Mouse (Mus musculus) midbrain, embryonic 12.5 days (tissue): ENCODE data around the gene Ccdc51. TPM values are rescaled to one million over a fixed set of nuclear protein-coding genes. Genes with fewer than 3 reads are reported as not detected.
A peak's percentile ranks its signal among the peaks of the same experiment; 100 is the strongest.

Source experiments
- ATAC-seq: fragments of 200-750 bp; cut with Nextera tagmentation; 2 replicates; pipeline ENCODE4 v1.8.0; 2017; ENCODE audit warnings: low read depth, moderate TSS enrichment, moderate library complexity; ENCODE audit not compliant: low FRiP score
- H3K27ac ChIP-seq: fragments of 300-500 bp; sonication (generic); replicated peaks from 2 replicates; pipeline ENCODE4 v1.5.1; 2016; ENCODE audit warnings: mild to moderate bottlenecking
- H3K27me3 ChIP-seq: fragments of 300-500 bp; sonication (generic); 2 replicates; pipeline ENCODE4 v1.6.1; 2016; ENCODE audit warnings: mild to moderate bottlenecking
- H3K36me3 ChIP-seq: fragments of 300-500 bp; sonication (generic); 2 replicates; pipeline ENCODE4 v1.6.1; 2016
- H3K4me1 ChIP-seq: fragments of 300-500 bp; sonication (generic); 2 replicates; pipeline ENCODE4 v1.6.1; 2016
- H3K4me2 ChIP-seq: fragments of 300-500 bp; sonication (generic); replicated peaks from 2 replicates; pipeline ENCODE4 v1.6.1; 2016; ENCODE audit warnings: mild to moderate bottlenecking, moderate library complexity
- H3K4me3 ChIP-seq: fragments of 300-500 bp; sonication (generic); 2 replicates; pipeline ENCODE4 v1.5.1; 2016; ENCODE audit warnings: mild to moderate bottlenecking
- H3K9ac ChIP-seq: fragments of 300-500 bp; sonication (generic); replicated peaks from 2 replicates; pipeline ENCODE4 v1.6.1; 2016; ENCODE audit warnings: mild to moderate bottlenecking, moderate library complexity
- H3K9me3 ChIP-seq: fragments of 300-500 bp; sonication (generic); 2 replicates; pipeline ENCODE4 v1.6.1; 2016; ENCODE audit warnings: mild to moderate bottlenecking
- WGBS: fragments of 180-500 bp; shearing (Covaris S2); methylation state at CpG from one replicate; pipeline ENCODE4 v1.1.7; 2016; 5-methylcytosine and 5-hydroxymethylcytosine counted together
- polyA plus RNA-seq: library from polyadenylated mRNA; unstranded; fragments of >200 nt; fragmentation: Nextera tagmentation; extraction: Ambion mirVana; gene quantifications from 2 replicates; pipeline ENCODE4 v1.2.1, GENCODE M21; 2016

Ccdc51 gene
- polyA plus RNA-seq, 1 experiment from 2014 or later, result 15.7 TPM

- peak within 1 kb of the TSS; percentile 56 for H3K9ac ChIP-seq
- H3K4me1 ChIP-seq, result peaks cover 21% of the 10 kb centered on the region
- ATAC-seq, result peak; percentile 54
- peak within 1 kb of the TSS; percentile 45 for H3K4me2 ChIP-seq
- H3K27me3 ChIP-seq, result no peaks in the 10 kb centered on the region
- peak within 1 kb of the TSS; percentile 33 for H3K4me3 ChIP-seq
- H3K27ac ChIP-seq, result peak within 1 kb of the TSS; percentile 75
- 29% methylated on average over 15 of the region's 15 CpGs for WGBS
- H3K36me3 ChIP-seq, result peaks cover 63% of the 10 kb centered on the region
- no peaks in the 10 kb centered on the region for H3K9me3 ChIP-seq
These were observed 23.0 kb upstream of the Ccdc51 start, which contains the start of gene Trex1 for GRCm38 (mm10) chr9:109059136-109059903. Gene Trex1 (minus strand): TSS chr9:109059734.

- Histone ChIP-seq H3K4me2 (no peak overlapping the region), H3K36me3 (peaks cover 74% of the 10 kb centered on the region), H3K4me3 (no peak overlapping the region), H3K9me3 (no peaks in the 10 kb centered on the region), H3K9ac (peak overlapping the region; percentile 56; the same call in 1 of the 2 replicates), H3K4me1 (peaks cover 12% of the 10 kb centered on the region), H3K27ac (peak overlapping the region; percentile 75; the same call in 1 of the 2 replicates), H3K27me3 (no peaks in the 10 kb centered on the region)
- WGBS, result 92% methylated on average over 16 of the region's 16 CpGs
- ATAC-seq, result no peak
These were observed 22.0 kb upstream of the Ccdc51 start for GRCm38 (mm10) chr9:109060184-109060897.

GRCm38 (mm10) chr9:109060898-109061295 is 21.4 kb upstream of the Ccdc51 start:
- ATAC-seq, result no peak
- peaks cover 79% of the 10 kb centered on the region for H3K36me3 ChIP-seq
- no peaks in the 10 kb centered on the region for H3K27me3 ChIP-seq
- no peak overlapping the region for H3K27ac ChIP-seq
- H3K4me1 ChIP-seq, result peaks cover 11% of the 10 kb centered on the region
- H3K9ac ChIP-seq, result no peak overlapping the region
- H3K9me3 ChIP-seq, result no peaks in the 10 kb centered on the region
- no peak overlapping the region for H3K4me3 ChIP-seq
- no peak overlapping the region for H3K4me2 ChIP-seq
- 94% methylated on average over 5 of the region's 5 CpGs for WGBS

- Histone ChIP-seq H3K9ac (no peak overlapping the region), H3K4me2 (no peak overlapping the region), H3K4me3 (no peak overlapping the region), H3K9me3 (no peaks in the 10 kb centered on the region), H3K27ac (no peak overlapping the region), H3K4me1 (peaks cover 13% of the 10 kb centered on the region), H3K36me3 (peaks cover 86% of the 10 kb centered on the region), H3K27me3 (no peaks in the 10 kb centered on the region)
- 95% methylated on average over 3 of the region's 3 CpGs for WGBS
- ATAC-seq, result no peak
These were observed 14.1 kb upstream of the Ccdc51 start for GRCm38 (mm10) chr9:109068095-109068735.

GRCm38 (mm10) chr9:109073661-109074573 is 8.4 kb upstream of the Ccdc51 start, which contains the start of gene Atrip:
Gene Atrip (minus strand): TSS chr9:109074124.
- Histone ChIP-seq H3K27me3 (no peaks in the 10 kb centered on the region), H3K36me3 (peaks cover 37% of the 10 kb centered on the region), H3K4me1 (peaks cover 22% of the 10 kb centered on the region), H3K4me2 (peak within 1 kb of the TSS; percentile 90), H3K9ac (peak within 1 kb of the TSS; percentile 85), H3K4me3 (peak within 1 kb of the TSS; percentile 84), H3K27ac (peak within 1 kb of the TSS; percentile 73), H3K9me3 (no peaks in the 10 kb centered on the region)
- peak; percentile 99 for ATAC-seq
- WGBS, result under 1% methylated on average over 57 of the region's 57 CpGs

GRCm38 (mm10) chr9:109080516-109080915 is 1.8 kb upstream of the Ccdc51 start:
- Histone ChIP-seq H3K4me1 (peaks cover 22% of the 10 kb centered on the region), H3K27me3 (no peaks in the 10 kb centered on the region), H3K4me3 (no peak overlapping the region; the same call in 1 of the 2 replicates), H3K9ac (no peak overlapping the region), H3K27ac (no peak overlapping the region), H3K36me3 (peaks cover 26% of the 10 kb centered on the region), H3K9me3 (no peaks in the 10 kb centered on the region), H3K4me2 (peak overlapping the region; percentile 92; the same call in 1 of the 2 replicates)
- no peak for ATAC-seq
- 95% methylated on average over 3 of the region's 3 CpGs for WGBS

- peak overlapping the region; percentile 92 for H3K4me2 ChIP-seq
- no peaks in the 10 kb centered on the region for H3K27me3 ChIP-seq
- H3K27ac ChIP-seq, result peak overlapping the region; percentile 63
- H3K36me3 ChIP-seq, result peaks cover 26% of the 10 kb centered on the region
- no peaks in the 10 kb centered on the region for H3K9me3 ChIP-seq
- peak; percentile 13; the same call in 1 of the 2 replicates for ATAC-seq
- peak overlapping the region; percentile 88 for H3K9ac ChIP-seq
- peak overlapping the region; percentile 70 for H3K4me3 ChIP-seq
- WGBS, result 5% methylated on average over 11 of the region's 11 CpGs
- peaks cover 22% of the 10 kb centered on the region for H3K4me1 ChIP-seq
These were observed 557 bp upstream of the Ccdc51 start for GRCm38 (mm10) chr9:109081749-109082123.

- Histone ChIP-seq H3K27ac (no peak overlapping the region), H3K4me2 (no peak overlapping the region), H3K4me1 (peaks cover 29% of the 10 kb centered on the region), H3K9me3 (no peaks in the 10 kb centered on the region), H3K27me3 (no peaks in the 10 kb centered on the region), H3K4me3 (no peak overlapping the region), H3K9ac (no peak overlapping the region), H3K36me3 (peaks cover 20% of the 10 kb centered on the region)
- 10% methylated on average over 2 of the region's 2 CpGs for WGBS
- no peak for ATAC-seq
These were observed 2.6 kb downstream of the Ccdc51 start for GRCm38 (mm10) chr9:109084922-109085321.

GRCm38 (mm10) chr9:109087987-109088386 is 5.7 kb downstream of the Ccdc51 start:
- Histone ChIP-seq H3K4me2 (no peak overlapping the region), H3K36me3 (peaks cover 31% of the 10 kb centered on the region), H3K9ac (no peak overlapping the region), H3K9me3 (no peaks in the 10 kb centered on the region), H3K27ac (no peak overlapping the region), H3K4me1 (peaks cover 23% of the 10 kb centered on the region), H3K4me3 (no peak overlapping the region), H3K27me3 (no peaks in the 10 kb centered on the region)
- no peak for ATAC-seq
- WGBS, result 10% methylated on average over 5 of the region's 5 CpGs

- WGBS, result 49% methylated on average over 15 of the region's 15 CpGs
- no peak for ATAC-seq
- no peak overlapping the region for H3K4me2 ChIP-seq
- peaks cover 28% of the 10 kb centered on the region for H3K4me1 ChIP-seq
- H3K4me3 ChIP-seq, result no peak overlapping the region
- peaks cover 31% of the 10 kb centered on the region for H3K36me3 ChIP-seq
- no peaks in the 10 kb centered on the region for H3K27me3 ChIP-seq
- H3K27ac ChIP-seq, result no peak overlapping the region
- H3K9me3 ChIP-seq, result no peaks in the 10 kb centered on the region
- H3K9ac ChIP-seq, result no peak overlapping the region
These were observed 8.2 kb downstream of the Ccdc51 start for GRCm38 (mm10) chr9:109090446-109090845.

GRCm38 (mm10) chr9:109091802-109092201 is 9.5 kb downstream of the Ccdc51 start:
- Histone ChIP-seq H3K27me3 (no peaks in the 10 kb centered on the region), H3K4me3 (no peak overlapping the region), H3K9me3 (no peaks in the 10 kb centered on the region), H3K36me3 (peaks cover 31% of the 10 kb centered on the region), H3K4me2 (no peak overlapping the region), H3K4me1 (peaks cover 29% of the 10 kb centered on the region), H3K27ac (no peak overlapping the region), H3K9ac (no peak overlapping the region)
- ATAC-seq, result no peak
- WGBS, result 91% methylated on average over 8 of the region's 8 CpGs
